Mouse (Mus musculus) cortical plate, adult 2 months (tissue): ENCODE measurements at regions not wholly inside any gene's neighbourhood (a gene's known extent, or its start where the extent isn't known, plus 50 kb on each side); places are given as distances from the start of the nearest gene placed in this dataset.

Source experiments
- CTCF ChIP-seq: fragments of 200-500 bp; IDR thresholded peaks from 2 replicates; pipeline ENCODE4 v1.5.1; 2011; ENCODE audit warnings: mild to moderate bottlenecking, control low read depth, low read length; ENCODE audit not compliant: insufficient read depth; ENCODE audit errors: extremely low read depth
- POLR2A ChIP-seq: fragments of 200-500 bp; IDR thresholded peaks from 2 replicates; pipeline ENCODE4 v1.6.1; 2011; ENCODE audit warnings: mild to moderate bottlenecking, low read length, control low read depth; ENCODE audit not compliant: insufficient read depth; ENCODE audit errors: extremely low read depth

- no peak for TF ChIP-seq POLR2A
- TF ChIP-seq CTCF, result no peak
Observed at GRCm38 (mm10) chr6:98452277-98452676, 109.7 kb upstream of the Gm765 start.
